Mouse (Mus musculus) embryonic stem cell, embryonic (primary cell): Measurements from ENCODE around the gene 4932438H23Rik.

Experiments used
- CTCF ChIA-PET, 4 experiments: fragments of 300-600 bp in 2 of 4; fragments of 350-600 bp in 2 of 4; sonication (Branson Sonifier 250); formaldehyde crosslinking; loops; one replicate each; lab custom pipeline; 2022; ENCODE audit warnings: inconsistent platforms in 2 of 4; lab: Charles Lee
- POLR2A ChIA-PET, 4 experiments: fragments of 300-600 bp in 2 of 4; fragments of 350-600 bp in 2 of 4; sonication (Branson Sonifier 250); formaldehyde crosslinking; loops; one replicate each; lab custom pipeline; 2022; ENCODE audit warnings: antibody characterized with exemption in 4 of 4, inconsistent platforms in 1 of 4; lab: Charles Lee

Gene 4932438H23Rik

GRCm38 (mm10) chr16:91043461-91044248 is 51.3 kb downstream of the 4932438H23Rik start:
- ChIA-PET POLR2A (interaction anchor here in 3 of 4 experiments (0.6 to 3.2 kb wide), 25 partner anchors 8 to 823 kb away, joined by 3 to 29 read pairs (median 4); partner anchors contain the start of genes Cfap298 (in 2 of the 3), Mis18a (in 1 of the 3) and Synj1 (in 1 of the 3)), CTCF (interaction anchor here in 3 of 4 experiments (0.5 to 1.5 kb wide), 16 partner anchors 11 to 331 kb away, joined by 3 to 10 read pairs (median 4); partner anchors contain the start of genes Synj1 (in 2 of the 3), Cfap298 (in 1 of the 3) and Eva1c (in 1 of the 3))

GRCm38 (mm10) chr16:91042640-91043039 is 52.3 kb downstream of the 4932438H23Rik start:
- ChIA-PET POLR2A (interaction anchor here in 2 of 4 experiments (1.1 to 2.3 kb wide), 4 partner anchors 9 to 422 kb away, joined by 3 to 5 read pairs (median 4); partner anchors contain the start of gene Cfap298 (in 1 of the 2)), CTCF (interaction anchor here in 1 of 4 experiments (0.7 kb wide), 1 partner anchor 43 kb away, joined by 4 read pairs; no protein-coding TSS in a partner anchor)

- ChIA-PET CTCF (interaction anchor here in 2 of 4 experiments (0.5 to 1.6 kb wide), 2 partner anchors 12 to 54 kb away, joined by 3 to 6 read pairs; no protein-coding TSS in a partner anchor), POLR2A (interaction anchor here in 2 of 4 experiments (0.6 to 2.2 kb wide), 8 partner anchors 8 to 743 kb away, joined by 3 to 9 read pairs (median 4); partner anchors contain the start of genes Paxbp1 (in 2 of the 2) and Synj1 (in 1 of the 2))
Measured at GRCm38 (mm10) chr16:91035866-91036265, 59.1 kb downstream of the 4932438H23Rik start.

DNA sequence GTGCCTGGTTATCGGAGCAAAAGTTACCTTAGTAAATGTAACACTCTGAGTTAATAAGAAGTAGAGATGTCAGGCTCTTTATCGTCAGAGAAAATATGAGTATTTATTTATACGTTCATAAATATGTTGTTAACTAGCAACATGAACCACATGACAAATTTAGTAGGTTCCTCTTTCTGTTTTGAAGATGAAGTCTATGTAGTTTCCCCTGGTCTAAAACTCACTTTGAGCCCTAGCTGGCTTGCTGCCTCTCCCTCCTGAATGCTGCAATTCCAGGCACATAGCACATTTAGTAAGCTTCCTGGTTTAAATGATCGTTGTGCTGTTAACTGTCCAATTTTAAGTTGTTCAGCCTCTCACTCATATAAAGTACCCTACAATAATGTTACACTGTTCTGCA is 64.2 kb downstream of the 4932438H23Rik start:
- ChIA-PET POLR2A (interaction anchor here in 2 of 4 experiments (1.3 to 1.7 kb wide), 3 partner anchors 13 to 96 kb away, joined by 3 to 4 read pairs (median 4); partner anchors contain the start of genes Cfap298 (in 2 of the 2) and Paxbp1 (in 1 of the 2)), CTCF (interaction anchor here in 1 of 4 experiments (0.6 kb wide), 1 partner anchor 9 kb away, joined by 3 read pairs; no protein-coding TSS in a partner anchor)

GRCm38 (mm10) chr16:91029901-91030300 is 65.0 kb downstream of the 4932438H23Rik start:
- CTCF ChIA-PET, result no interaction called here
- POLR2A ChIA-PET, result interaction anchor here (0.8 to 4.8 kb wide), 17 partner anchors 9 to 601 kb away, joined by 3 to 29 read pairs (median 4); partner anchors contain the start of genes Paxbp1 (in 3 of the 4), Synj1 (in 3 of the 4) and Cfap298 (in 2 of the 4)

- CTCF ChIA-PET, result interaction anchor here in 2 of 4 experiments (0.7 to 1.9 kb wide), 2 partner anchors 15 to 16 kb away, joined by 3 to 5 read pairs; partner anchors contain the start of gene Paxbp1 (in 1 of the 2)
- POLR2A ChIA-PET, result interaction anchor here (0.5 to 4.8 kb wide), 24 partner anchors 8 to 758 kb away, joined by 3 to 29 read pairs (median 4); partner anchors contain the start of genes Paxbp1 (in 3 of the 4), Synj1 (in 3 of the 4) and Cfap298 (in 2 of the 4)
Measured at GRCm38 (mm10) chr16:91029161-91029743, 65.7 kb downstream of the 4932438H23Rik start.

DNA sequence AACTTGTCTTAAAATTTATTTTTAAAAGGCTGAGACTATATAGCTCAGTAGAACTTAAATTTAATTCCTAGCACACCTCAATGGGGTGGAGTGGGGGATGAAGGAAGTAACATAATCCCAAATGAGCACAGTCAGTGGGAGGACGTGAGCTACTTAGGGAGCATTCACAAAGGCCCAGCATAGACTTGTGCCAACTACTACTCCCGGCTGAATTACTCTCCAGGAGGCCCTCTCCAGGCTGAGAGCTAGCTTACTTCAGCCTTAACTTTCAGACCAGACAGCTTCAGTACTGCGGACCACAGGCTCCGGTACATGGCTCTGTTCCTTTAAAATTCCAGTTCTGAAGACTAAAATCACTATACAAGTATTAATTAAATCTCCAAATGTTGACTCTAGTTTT is 68.6 kb downstream of the 4932438H23Rik start:
- CTCF ChIA-PET, result interaction anchor here in 1 of 4 experiments (0.7 to 1.4 kb wide), 2 partner anchors 18 to 1288 kb away, joined by 3 read pairs; partner anchors contain the start of gene Paxbp1
- POLR2A ChIA-PET, result interaction anchor here in 3 of 4 experiments (0.7 to 4.8 kb wide), 12 partner anchors 10 to 811 kb away, joined by 3 to 29 read pairs (median 4); partner anchors contain the start of genes Mrap (in 1 of the 3), Paxbp1 (in 1 of the 3) and Synj1 (in 1 of the 3)

DNA sequence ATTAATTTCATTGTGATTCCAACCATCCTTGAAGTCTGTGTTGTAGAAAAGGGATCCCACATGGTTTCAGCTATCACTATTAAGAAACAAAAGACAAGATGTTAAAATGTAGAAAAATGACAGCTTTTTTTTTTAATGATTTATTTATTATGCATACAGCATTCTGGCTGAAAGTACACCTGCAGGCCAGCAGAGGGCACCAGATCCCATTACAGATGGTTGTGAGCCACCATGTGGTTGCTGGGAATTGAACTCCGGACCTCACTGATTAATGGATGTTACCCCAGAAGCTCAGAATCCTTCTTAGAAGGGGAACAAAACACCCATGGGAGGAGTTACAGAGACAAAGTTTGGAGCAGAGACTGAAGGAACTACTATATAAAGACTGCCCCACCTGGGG is 71.5 kb downstream of the 4932438H23Rik start:
- ChIA-PET CTCF (interaction anchor here (0.6 to 1.6 kb wide), 18 partner anchors 10 to 568 kb away, joined by 3 to 10 read pairs (median 4); partner anchors contain the start of genes Eva1c (in 2 of the 4), Paxbp1 (in 1 of the 4) and Synj1 (in 1 of the 4)), POLR2A (interaction anchor here in 3 of 4 experiments (0.6 to 2.0 kb wide), 6 partner anchors 12 to 87 kb away, joined by 3 to 8 read pairs (median 5); partner anchors contain the start of genes Synj1 (in 2 of the 3) and Paxbp1 (in 1 of the 3))

DNA sequence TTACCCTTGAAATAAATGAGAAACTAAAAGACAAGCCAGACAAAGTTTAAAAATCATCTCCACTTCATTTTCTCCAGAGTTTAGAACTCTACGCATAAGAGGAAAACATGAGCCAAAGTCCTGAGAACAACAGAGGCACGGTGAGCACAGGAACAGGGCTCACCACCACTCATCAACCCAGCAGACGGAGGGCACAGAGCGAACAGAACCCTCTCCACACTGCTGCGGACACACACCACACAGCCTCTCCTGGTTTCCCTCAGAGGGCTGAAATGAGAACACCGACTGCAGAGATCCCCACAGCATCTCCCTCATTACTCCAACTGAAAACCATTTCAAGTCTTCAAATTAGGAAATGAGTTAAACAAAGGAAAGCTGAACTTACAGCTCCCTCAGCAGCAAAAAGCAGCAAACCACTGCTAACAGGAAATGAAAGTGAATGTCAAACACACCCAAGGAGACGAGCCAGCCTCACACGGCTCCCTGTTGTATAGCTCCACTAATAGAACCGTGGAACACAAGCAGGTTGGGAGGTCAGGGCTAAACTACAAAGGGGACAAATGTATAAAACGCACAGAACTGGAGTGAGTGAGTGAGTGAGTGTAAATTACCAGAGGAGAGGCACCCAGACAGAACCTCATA is 74.0 kb downstream of the 4932438H23Rik start:
- POLR2A ChIA-PET, result interaction anchor here in 3 of 4 experiments (0.5 to 3.7 kb wide), 10 partner anchors 8 to 288 kb away, joined by 3 to 16 read pairs (median 4); partner anchors contain the start of genes Synj1 (in 3 of the 3), Paxbp1 (in 2 of the 3) and Eva1c (in 1 of the 3)
- CTCF ChIA-PET, result no interaction called here

DNA sequence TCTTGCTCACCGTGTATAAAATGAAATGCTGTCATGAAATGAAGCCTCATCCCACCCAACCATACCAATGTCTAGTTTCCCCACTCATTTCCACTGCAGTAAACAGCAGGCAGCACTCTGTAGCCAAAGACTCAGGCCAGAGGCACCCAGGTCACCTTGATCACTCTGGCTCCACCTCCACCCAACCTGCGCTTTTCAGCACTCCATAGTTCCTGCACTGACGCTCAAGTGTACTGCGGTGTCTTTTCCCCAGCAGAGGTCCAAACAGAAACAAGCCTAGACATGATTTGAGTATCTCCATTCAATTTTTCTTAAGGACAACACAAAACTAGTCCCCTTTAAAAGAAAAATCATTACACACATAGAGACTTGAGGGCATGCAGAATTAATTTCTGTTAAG is 75.4 kb downstream of the 4932438H23Rik start:
- CTCF ChIA-PET, result interaction anchor here in 2 of 4 experiments (1.0 to 1.4 kb wide), 3 partner anchors 8 to 25 kb away, joined by 3 to 6 read pairs (median 3); partner anchors contain the start of genes Paxbp1 (in 2 of the 2) and Synj1 (in 1 of the 2)
- POLR2A ChIA-PET, result interaction anchor here in 3 of 4 experiments (0.7 to 3.7 kb wide), 9 partner anchors 8 to 197 kb away, joined by 3 to 16 read pairs (median 5); partner anchors contain the start of genes Synj1 (in 2 of the 3), Cfap298 (in 1 of the 3) and Paxbp1 (in 1 of the 3)

DNA sequence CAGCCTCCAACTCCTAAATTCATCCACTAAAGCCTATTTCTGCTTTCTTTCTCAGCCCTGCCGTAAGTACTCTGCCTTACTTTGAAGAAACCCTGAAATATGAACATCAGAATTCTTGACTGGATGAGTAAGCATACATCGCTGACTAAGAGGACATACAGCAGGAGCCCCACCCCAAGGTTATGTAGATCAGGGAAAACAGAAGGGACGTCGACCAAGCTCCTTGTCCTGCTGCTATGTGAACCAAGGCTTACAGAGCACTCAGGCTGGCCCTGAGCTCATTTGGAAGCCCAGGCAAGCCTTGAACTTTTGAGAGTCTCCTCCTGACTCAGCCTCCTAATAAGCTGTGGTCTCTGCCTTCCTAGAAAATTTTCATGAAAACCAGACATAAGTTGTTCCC is 79.2 kb downstream of the 4932438H23Rik start:
- POLR2A ChIA-PET, result interaction anchor here in 1 of 4 experiments (0.6 kb wide), 1 partner anchor 14 kb away, joined by 3 read pairs; no protein-coding TSS in a partner anchor
- CTCF ChIA-PET, result no interaction called here

DNA sequence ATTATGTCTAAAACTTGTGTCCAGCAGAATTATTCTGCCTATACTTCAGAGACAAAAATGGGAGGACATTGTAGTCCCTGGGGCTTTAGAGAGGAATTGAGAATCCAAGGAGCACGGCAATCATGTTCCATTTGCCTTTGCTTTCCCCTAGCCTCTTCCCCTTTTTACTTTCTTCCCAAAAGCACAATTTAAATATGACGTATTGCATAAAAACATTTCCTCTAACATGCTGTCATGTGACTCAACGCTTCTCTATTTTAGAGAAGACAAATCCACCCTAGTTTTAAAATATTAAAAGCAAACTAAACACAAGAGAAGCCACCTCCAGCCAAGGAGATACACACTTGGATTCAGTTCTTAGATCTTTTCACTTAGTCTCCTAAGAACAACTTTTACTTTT is 83.1 kb downstream of the 4932438H23Rik start:
- ChIA-PET CTCF (interaction anchor here (0.6 to 2.5 kb wide), 11 partner anchors 8 to 181 kb away, joined by 3 to 8 read pairs (median 5); partner anchors contain the start of gene Paxbp1 (in 2 of the 4)), POLR2A (interaction anchor here in 3 of 4 experiments (0.5 to 3.3 kb wide), 23 partner anchors 9 to 792 kb away, joined by 3 to 21 read pairs (median 6); partner anchors contain the start of genes Cfap298 (in 2 of the 3), Paxbp1 (in 2 of the 3) and Sod1 (in 1 of the 3))

GRCm38 (mm10) chr16:91011021-91011683 is 83.8 kb downstream of the 4932438H23Rik start, which contains the start of gene Synj1:
Synj1 (minus strand) TSS chr16:91011308.
- POLR2A ChIA-PET, result interaction anchor here (0.5 to 3.3 kb wide), 34 partner anchors 9 to 867 kb away, joined by 3 to 21 read pairs (median 4); partner anchors contain the start of genes Cfap298 (in 3 of the 4), Paxbp1 (in 2 of the 4), Eva1c (in 1 of the 4) and Gart (in 1 of the 4)
- CTCF ChIA-PET, result interaction anchor here (0.6 to 2.5 kb wide), 12 partner anchors 8 to 186 kb away, joined by 3 to 8 read pairs (median 4); partner anchors contain the start of gene Paxbp1 (in 2 of the 4)

- ChIA-PET POLR2A (interaction anchor here (0.6 to 3.3 kb wide), 31 partner anchors 8 to 866 kb away, joined by 3 to 21 read pairs (median 4); partner anchors contain the start of genes Cfap298 (in 3 of the 4), Eva1c (in 1 of the 4), Gart (in 1 of the 4) and Ifnar1 (in 1 of the 4)), CTCF (interaction anchor here (0.5 to 2.5 kb wide), 8 partner anchors 13 to 931 kb away, joined by 3 to 8 read pairs (median 4); partner anchors contain the start of gene Paxbp1 (in 2 of the 4))
Measured at GRCm38 (mm10) chr16:91010581-91011020, 84.3 kb downstream of the 4932438H23Rik start.
